Mouse (Mus musculus) small intestine, adult 2 months (tissue): ENCODE measurements around the gene Sec11a. TPM values are rescaled to one million over a fixed set of nuclear protein-coding genes. Genes with fewer than 3 reads are reported as not detected.
"Not testable (repeated sequence)": the region's sequence is repeated elsewhere in the genome, so short reads cannot be mapped to it uniquely, and the experiment has no call there.

ENCODE experiments used
- H3K27ac ChIP-seq: fragments of 200-500 bp; 2 replicates; pipeline ENCODE4 v1.5.1; 2012; ENCODE audit warnings: low read depth, low read length, control low read depth, inconsistent platforms; ENCODE audit not compliant: insufficient read depth
- H3K27me3 ChIP-seq: fragments of 200-500 bp; 2 replicates; pipeline ENCODE4 v1.6.1; 2012; ENCODE audit warnings: mild to moderate bottlenecking, moderate library complexity, low read length, inconsistent platforms; ENCODE audit not compliant: control insufficient read depth, insufficient read depth
- H3K36me3 ChIP-seq: fragments of 200-500 bp; 2 replicates; pipeline ENCODE4 v1.6.1; 2012; ENCODE audit warnings: mild to moderate bottlenecking, low read length, control low read depth, inconsistent platforms; ENCODE audit not compliant: control insufficient read depth, insufficient read depth
- H3K4me1 ChIP-seq: fragments of 200-500 bp; 2 replicates; pipeline ENCODE4 v1.6.1; 2012; ENCODE audit warnings: low read length, inconsistent platforms, mixed read lengths; ENCODE audit not compliant: control insufficient read depth, insufficient read depth, insufficient read length
- H3K4me3 ChIP-seq: fragments of 200-500 bp; 2 replicates; pipeline ENCODE4 v1.5.1; 2012; ENCODE audit warnings: low read depth, mild to moderate bottlenecking, control low read depth, inconsistent platforms, low read length, moderate library complexity
- CTCF ChIP-seq: fragments of 200-500 bp; IDR thresholded peaks from 2 replicates; pipeline ENCODE4 v1.5.1; 2012; ENCODE audit warnings: low read depth, mild to moderate bottlenecking, control low read depth, inconsistent platforms, low read length, moderate library complexity, mixed read lengths; ENCODE audit not compliant: insufficient replicate concordance, insufficient read length; ENCODE audit errors: extremely low read depth
- POLR2A ChIP-seq: fragments of 200-500 bp; IDR thresholded peaks from 2 replicates; pipeline ENCODE4 v1.6.1; 2012; ENCODE audit warnings: low read depth, mild to moderate bottlenecking, control low read depth, inconsistent platforms, low read length, moderate library complexity
- WGBS: fragments of 180-500 bp; shearing (Covaris S2); methylation state at CpG from one replicate; pipeline ENCODE4 v1.1.7; 2018; 5-methylcytosine and 5-hydroxymethylcytosine counted together
- polyA plus RNA-seq: library from polyadenylated mRNA; depleted of rRNA; stranded (reverse); fragments of >200 nt; gene quantifications from 2 replicates; pipeline ENCODE4 v1.2.3, GENCODE M21; 2012

Sec11a gene
- polyA plus RNA-seq, 1 experiment, result 32.0 TPM

- peaks cover 11% of the 10 kb centered on the region; the same call in 1 of the 2 replicates for H3K4me1 ChIP-seq
- no peak overlapping the region for H3K4me3 ChIP-seq
- H3K27me3 ChIP-seq, result no peaks in the 10 kb centered on the region
- TF ChIP-seq POLR2A (no peak), CTCF (no peak)
- 29% methylated on average over 3 of the region's 3 CpGs for WGBS
- 0 out of 2 replicates have a peak overlapping the region, but pooled peaks have one; percentile 19 for H3K27ac ChIP-seq
- no peaks in the 10 kb centered on the region for H3K36me3 ChIP-seq
Measured at GRCm38 (mm10) chr7:80952140-80952539, 4.6 kb upstream of the Sec11a start.

- no peaks in the 10 kb centered on the region for H3K27me3 ChIP-seq
- no peak overlapping the region for H3K4me3 ChIP-seq
- peak overlapping the region; percentile 50; the same call in 1 of the 2 replicates for H3K27ac ChIP-seq
- TF ChIP-seq POLR2A, result no peak
- no peak for TF ChIP-seq CTCF
- H3K36me3 ChIP-seq, result no peaks in the 10 kb centered on the region
- 39% methylated on average over 4 of the region's 4 CpGs for WGBS
- H3K4me1 ChIP-seq, result peaks cover 11% of the 10 kb centered on the region; the same call in 1 of the 2 replicates
Measured at GRCm38 (mm10) chr7:80951461-80951860, 3.9 kb upstream of the Sec11a start.

DNA sequence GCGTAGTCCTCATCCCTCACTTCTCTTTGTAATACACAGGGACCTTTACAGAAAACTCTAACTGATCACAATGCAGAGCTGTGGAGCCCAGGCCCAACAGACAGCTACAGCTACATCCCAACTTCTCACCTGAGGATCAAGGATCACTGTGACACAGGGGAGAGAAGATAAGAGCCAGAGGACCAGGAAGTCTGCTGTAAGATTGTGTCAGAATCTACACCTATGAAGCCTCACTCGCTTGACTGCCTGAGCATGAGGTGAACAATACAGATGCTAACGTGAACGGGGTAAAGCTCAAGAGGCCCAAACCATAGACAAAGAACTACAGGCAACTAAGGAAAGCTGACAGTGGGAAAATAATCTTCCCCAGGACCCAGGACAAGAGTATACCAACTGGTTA, 7.8 kb downstream of the Sec11a start:
- 57% methylated on average over 4 of the region's 4 CpGs for WGBS
- Histone ChIP-seq H3K4me3 (no peak overlapping the region), H3K4me1 (peaks cover 8% of the 10 kb centered on the region), H3K36me3 (peaks cover 5% of the 10 kb centered on the region; the same call in 1 of the 2 replicates), H3K27ac (no peak overlapping the region), H3K27me3 (no peaks in the 10 kb centered on the region)
- TF ChIP-seq POLR2A (no peak), CTCF (no peak)

DNA sequence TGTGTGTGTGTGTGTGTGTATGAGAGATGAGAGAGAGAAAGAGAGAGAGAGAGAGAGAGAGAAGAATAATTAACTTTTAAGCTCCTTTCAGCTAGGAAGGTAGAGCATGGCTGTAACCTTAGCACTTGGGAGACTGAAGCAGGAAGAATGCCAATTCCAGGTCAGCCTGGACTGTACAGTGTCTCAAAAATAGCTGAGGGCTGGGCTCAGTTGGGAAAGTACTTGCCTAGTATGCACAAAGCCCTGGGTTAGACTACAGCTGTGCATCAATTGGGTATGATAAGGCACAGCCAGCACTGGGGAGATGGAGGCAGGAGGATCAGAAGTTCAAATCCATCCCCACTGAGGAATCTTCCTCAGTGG, 10.3 kb downstream of the Sec11a start:
- not testable (repeated sequence) for H3K4me3 ChIP-seq, H3K27ac ChIP-seq, H3K4me1 ChIP-seq, H3K27me3 ChIP-seq
- peaks cover 23% of the 10 kb centered on the region for H3K36me3 ChIP-seq

- H3K27ac ChIP-seq, H3K4me1 ChIP-seq, H3K27me3 ChIP-seq, H3K4me3 ChIP-seq: not testable (repeated sequence)
- peaks cover 25% of the 10 kb centered on the region for H3K36me3 ChIP-seq
- WGBS, result 30% methylated on average over 7 of the region's 7 CpGs
Measured at GRCm38 (mm10) chr7:80936617-80937303, 10.8 kb downstream of the Sec11a start.

GRCm38 (mm10) chr7:80935834-80936233, 11.7 kb downstream of the Sec11a start:
- 95% methylated on average over 1 of the region's 1 CpGs for WGBS
- Histone ChIP-seq H3K36me3 (peaks cover 33% of the 10 kb centered on the region), H3K4me1 (peaks cover 6% of the 10 kb centered on the region), H3K27ac (no peak overlapping the region), H3K4me3 (no peak overlapping the region), H3K27me3 (no peaks in the 10 kb centered on the region)
- TF ChIP-seq CTCF (no peak), POLR2A (no peak)

GRCm38 (mm10) chr7:80932777-80933176, 14.8 kb downstream of the Sec11a start:
- TF ChIP-seq CTCF, result no peak
- no peak for TF ChIP-seq POLR2A
- no peaks in the 10 kb centered on the region for H3K27me3 ChIP-seq
- peaks cover 36% of the 10 kb centered on the region for H3K36me3 ChIP-seq
- no peak overlapping the region for H3K27ac ChIP-seq
- WGBS, result 68% methylated on average over 1 of the region's 1 CpGs
- no peak overlapping the region for H3K4me3 ChIP-seq
- no peaks in the 10 kb centered on the region for H3K4me1 ChIP-seq
